Mouse (Mus musculus) midbrain, embryonic 14.5 days (tissue): ENCODE results near the gene D630003M21Rik. TPM values are rescaled to one million over a fixed set of nuclear protein-coding genes. Genes with fewer than 3 reads are reported as not detected.

Experiments
- ATAC-seq: fragments of 200-750 bp; cut with Nextera tagmentation; 2 replicates; pipeline ENCODE4 v1.8.0; 2017; ENCODE audit warnings: moderate number of reproducible peaks, moderate library complexity; ENCODE audit not compliant: low FRiP score, low TSS enrichment
- DNase-seq: peaks from one replicate; pipeline ENCODE4 v3.0.0-alpha.2; 2015
- H3K27ac ChIP-seq: fragments of 300-500 bp; sonication (generic); replicated peaks from 2 replicates; pipeline ENCODE4 v1.5.1; 2014; ENCODE audit warnings: mild to moderate bottlenecking, low read depth, low read length, moderate library complexity
- H3K27me3 ChIP-seq: fragments of 300-500 bp; sonication (generic); 2 replicates; pipeline ENCODE4 v1.6.1; 2014; ENCODE audit warnings: low read length, control low read depth, mixed read lengths; ENCODE audit not compliant: control insufficient read depth, insufficient read depth
- H3K36me3 ChIP-seq: fragments of 300-500 bp; sonication (generic); 2 replicates; pipeline ENCODE4 v1.6.1; 2014; ENCODE audit warnings: low read length, control low read depth; ENCODE audit not compliant: control insufficient read depth, insufficient read depth
- H3K4me1 ChIP-seq: fragments of 300-500 bp; sonication (generic); 2 replicates; pipeline ENCODE4 v1.6.1; 2014; ENCODE audit warnings: mild to moderate bottlenecking, antibody characterized with exemption, low read length, control low read depth; ENCODE audit not compliant: control insufficient read depth, insufficient read depth
- H3K4me2 ChIP-seq: fragments of 300-500 bp; sonication (generic); 2 replicates; pipeline ENCODE4 v1.6.1; 2014; ENCODE audit warnings: mild to moderate bottlenecking, low read length, moderate library complexity
- H3K4me3 ChIP-seq: fragments of 300-500 bp; sonication (generic); replicated peaks from 2 replicates; pipeline ENCODE4 v1.5.1; 2014; ENCODE audit warnings: low read depth, low read length
- H3K9ac ChIP-seq: fragments of 300-500 bp; sonication (generic); replicated peaks from 2 replicates; pipeline ENCODE4 v1.6.1; 2014; ENCODE audit warnings: mild to moderate bottlenecking, low read length, moderate library complexity
- H3K9me3 ChIP-seq: fragments of 300-500 bp; sonication (generic); 2 replicates; pipeline ENCODE4 v1.6.1; 2016; ENCODE audit warnings: low read length, control low read depth, mixed read lengths; ENCODE audit not compliant: control insufficient read depth
- WGBS: fragments of 180-500 bp; shearing (Covaris S2); extraction: QIAGEN DNeasy Blood & Tissue Kit; methylation state at CpG from one replicate; pipeline ENCODE4 v1.1.7; 2014; 5-methylcytosine and 5-hydroxymethylcytosine counted together
- polyA plus RNA-seq: library from polyadenylated mRNA; unstranded; fragments of >200 nt; fragmentation: Nextera tagmentation; extraction: Ambion mirVana; gene quantifications from 2 replicates; pipeline ENCODE4 v1.2.1, GENCODE M21; 2014

Gene D630003M21Rik
- polyA plus RNA-seq, 1 experiment from 2014 or later: 1.4 TPM

DNA sequence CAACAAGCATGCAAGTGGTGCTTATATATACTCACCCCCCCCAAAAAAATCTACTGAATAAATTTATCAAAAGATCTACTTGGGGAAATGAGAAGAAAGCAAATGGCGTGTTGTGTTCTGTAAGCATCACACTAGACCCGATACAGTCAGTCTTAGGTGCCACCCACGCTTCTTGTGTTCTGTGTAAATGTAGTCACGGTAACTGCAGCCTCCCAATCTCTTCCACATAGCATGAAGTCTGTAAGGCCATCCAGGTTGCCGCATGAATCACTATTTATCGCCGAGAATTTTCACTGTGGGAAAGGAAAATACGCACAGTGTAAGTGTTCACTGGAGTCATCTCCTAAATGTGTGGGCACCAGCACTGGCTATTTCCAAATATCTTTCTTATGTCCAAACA, 45.8 kb downstream of the D630003M21Rik start:
- no peak overlapping the region for H3K27ac ChIP-seq
- H3K4me1 ChIP-seq: peaks cover 14% of the 10 kb centered on the region; the same call in 1 of the 2 replicates
- DNase-seq: no peak
- H3K9ac ChIP-seq: no peak overlapping the region
- no peaks in the 10 kb centered on the region for H3K9me3 ChIP-seq
- H3K36me3 ChIP-seq: no peaks in the 10 kb centered on the region
- WGBS: 89% methylated on average over 8 of the region's 8 CpGs
- H3K27me3 ChIP-seq: no peaks in the 10 kb centered on the region
- H3K4me3 ChIP-seq: no peak overlapping the region
- no peak for ATAC-seq
- no peak overlapping the region for H3K4me2 ChIP-seq

DNA sequence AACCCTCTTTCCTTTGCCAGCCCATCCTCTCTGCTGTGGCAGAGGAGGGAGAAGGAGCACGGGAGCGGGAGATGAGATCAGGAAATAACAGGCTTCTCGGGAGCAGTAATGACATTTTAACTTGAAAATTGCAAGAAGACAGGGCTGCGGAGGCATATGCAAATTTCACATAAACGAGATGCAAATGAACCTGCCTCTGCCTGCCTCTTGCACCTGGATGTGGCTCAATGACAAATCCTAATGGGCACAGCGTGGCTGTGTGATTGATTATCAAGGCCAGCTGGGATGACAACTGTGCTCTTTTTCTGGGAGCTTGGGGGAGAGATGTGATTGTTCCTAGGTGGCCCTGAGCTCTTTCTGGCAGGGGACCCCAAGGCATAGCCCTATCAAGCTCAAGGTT, 47.1 kb downstream of the D630003M21Rik start:
- Histone ChIP-seq H3K9me3 (no peaks in the 10 kb centered on the region), H3K4me2 (no peak overlapping the region), H3K27ac (peak overlapping the region; percentile 71), H3K4me3 (no peak overlapping the region), H3K4me1 (peaks cover 21% of the 10 kb centered on the region; the same call in 1 of the 2 replicates), H3K9ac (0 out of 2 replicates have a peak overlapping the region, but pooled peaks have one; percentile 12), H3K27me3 (no peaks in the 10 kb centered on the region), H3K36me3 (no peaks in the 10 kb centered on the region)
- no peak for ATAC-seq
- 45% methylated on average over 6 of the region's 6 CpGs for WGBS
- peak; percentile 47 for DNase-seq

DNA sequence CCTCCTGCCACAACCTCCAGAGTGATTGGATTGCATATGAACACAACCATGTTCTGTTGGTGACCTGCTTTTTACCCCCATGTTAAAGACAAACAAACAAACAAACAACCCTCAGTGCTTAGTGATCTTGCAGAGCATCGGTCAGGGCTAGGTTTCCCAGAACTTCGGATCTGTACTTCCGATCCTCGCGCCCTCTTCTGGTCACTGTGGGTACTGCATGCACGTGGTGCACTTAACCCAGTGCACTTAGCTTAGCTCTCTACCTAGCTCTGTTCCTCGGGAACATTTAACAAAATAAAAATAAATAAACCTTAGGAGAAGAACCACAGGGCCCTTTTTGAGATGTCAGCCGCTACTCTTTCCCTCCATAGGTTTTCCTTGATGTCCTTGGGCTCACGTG, 48.2 kb downstream of the D630003M21Rik start:
- DNase-seq (peak; percentile 57), ATAC-seq (no peak)
- Histone ChIP-seq H3K36me3 (no peaks in the 10 kb centered on the region), H3K27me3 (no peaks in the 10 kb centered on the region), H3K9me3 (no peaks in the 10 kb centered on the region), H3K27ac (no peak overlapping the region), H3K4me1 (peaks cover 17% of the 10 kb centered on the region; the same call in 1 of the 2 replicates), H3K4me3 (no peak overlapping the region), H3K4me2 (no peak overlapping the region), H3K9ac (no peak overlapping the region)
- 41% methylated on average over 9 of the region's 9 CpGs for WGBS

DNA sequence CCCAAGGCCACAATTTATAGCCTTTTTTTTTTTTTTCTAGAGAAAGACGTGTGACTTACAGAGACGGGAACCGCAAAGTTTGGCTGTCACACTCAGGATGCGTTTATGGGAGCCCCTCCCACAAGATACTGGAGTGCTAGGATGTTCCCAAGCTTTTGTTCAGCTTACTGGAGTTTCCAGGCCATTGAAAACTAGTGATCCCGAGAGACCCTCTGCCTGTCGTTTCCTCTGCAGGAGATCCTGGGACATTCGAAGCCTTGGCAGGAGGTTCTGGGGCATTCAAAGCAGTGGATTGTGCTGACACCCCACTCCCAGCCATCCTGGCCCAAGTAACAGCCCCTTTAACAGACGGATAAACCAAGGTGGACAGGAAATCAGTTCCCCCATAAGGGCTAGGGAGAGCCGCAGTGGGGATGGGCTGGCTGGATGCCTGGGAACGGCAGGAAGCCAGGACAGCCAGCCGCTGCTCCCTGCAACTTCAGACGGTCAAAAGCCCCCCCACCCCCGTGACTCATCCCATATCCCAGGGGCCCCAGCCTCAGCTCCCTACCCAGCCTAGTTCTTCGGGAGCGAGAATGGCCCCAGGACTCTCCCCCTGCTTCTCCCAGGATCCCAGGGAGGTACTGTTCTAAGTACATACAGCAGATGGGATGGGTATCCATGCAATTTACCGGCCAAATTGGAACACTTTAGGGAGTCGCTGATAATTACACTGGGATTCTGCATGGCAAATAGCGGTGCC, 49.5 kb downstream of the D630003M21Rik start:
- peaks cover 17% of the 10 kb centered on the region; the same call in 1 of the 2 replicates for H3K4me1 ChIP-seq
- H3K27ac ChIP-seq: no peak overlapping the region
- 17% methylated on average over 18 of the region's 18 CpGs for WGBS
- H3K36me3 ChIP-seq: no peaks in the 10 kb centered on the region
- H3K4me2 ChIP-seq: peak overlapping the region; percentile 45
- H3K27me3 ChIP-seq: no peaks in the 10 kb centered on the region
- ATAC-seq: peak; percentile 24; the same call in 1 of the 2 replicates
- DNase-seq: peak; percentile 31
- no peaks in the 10 kb centered on the region for H3K9me3 ChIP-seq
- peak overlapping the region; percentile 17; the same call in 1 of the 2 replicates for H3K4me3 ChIP-seq
- no peak overlapping the region for H3K9ac ChIP-seq

DNA sequence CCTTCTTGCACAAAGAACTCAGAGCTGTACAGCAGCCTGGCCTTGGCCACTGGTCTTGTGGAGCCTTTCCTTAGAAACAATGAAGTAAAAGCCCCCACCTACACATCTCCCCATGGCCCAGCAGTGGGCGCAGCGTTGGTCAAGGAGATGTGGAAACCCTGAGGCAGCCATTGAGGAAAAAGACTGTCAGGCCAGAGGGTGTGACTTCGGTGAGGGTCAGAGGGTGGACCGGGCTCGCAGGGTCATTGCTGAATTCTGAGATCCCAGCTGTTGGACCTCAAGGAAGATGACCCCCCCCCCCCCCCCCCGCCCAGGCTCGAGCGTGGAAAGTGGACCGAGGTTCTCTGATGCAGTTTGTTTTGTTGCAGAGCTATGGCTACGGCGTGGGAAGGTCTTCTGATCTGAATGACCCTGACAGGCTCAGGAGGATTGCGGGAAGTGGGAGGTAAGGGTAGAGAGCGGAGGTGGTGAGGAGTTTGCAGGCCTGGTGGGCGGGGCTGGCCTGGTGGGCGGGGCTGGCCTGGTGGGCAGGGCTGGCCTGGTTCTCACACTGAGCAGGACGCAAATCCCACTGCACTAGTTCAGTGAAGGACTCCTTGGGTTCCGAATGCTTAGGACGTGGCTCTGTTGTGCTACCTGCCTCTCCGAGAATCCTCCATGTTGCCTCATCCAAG, 50.2 kb downstream of the D630003M21Rik start:
- peak; percentile 60 for DNase-seq
- WGBS: 7% methylated on average over 19 of the region's 19 CpGs
- Histone ChIP-seq H3K36me3 (no peaks in the 10 kb centered on the region), H3K27me3 (no peaks in the 10 kb centered on the region), H3K4me2 (peak overlapping the region; percentile 45), H3K27ac (no peak overlapping the region), H3K9me3 (no peaks in the 10 kb centered on the region), H3K4me3 (peak overlapping the region; percentile 17; the same call in 1 of the 2 replicates), H3K4me1 (peaks cover 17% of the 10 kb centered on the region; the same call in 1 of the 2 replicates), H3K9ac (no peak overlapping the region)
- ATAC-seq: peak; percentile 62; the same call in 1 of the 2 replicates

DNA sequence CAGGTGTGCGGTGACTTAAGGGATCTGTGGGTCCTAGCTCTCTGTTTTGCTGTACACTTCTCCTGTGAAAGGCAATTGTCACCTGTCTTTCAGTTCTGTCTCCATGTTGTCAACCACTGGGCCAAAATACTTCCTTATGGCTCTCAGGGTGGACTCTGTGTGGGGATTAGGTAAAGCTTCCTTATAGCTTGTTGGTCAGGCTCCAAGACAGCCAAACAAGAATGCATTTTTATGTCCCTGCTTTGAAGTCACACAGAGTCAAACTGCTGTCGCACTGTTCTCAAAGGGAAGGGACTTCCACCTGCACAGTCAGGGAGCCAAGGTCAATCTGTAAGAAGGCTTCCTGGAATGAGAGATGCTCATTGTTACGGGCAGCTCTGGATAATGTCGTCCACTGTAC, 50.9 kb downstream of the D630003M21Rik start:
- Histone ChIP-seq H3K27ac (peak overlapping the region; percentile 16; the same call in 1 of the 2 replicates), H3K4me3 (no peak overlapping the region), H3K9me3 (no peaks in the 10 kb centered on the region), H3K4me2 (no peak overlapping the region), H3K4me1 (peaks cover 17% of the 10 kb centered on the region; the same call in 1 of the 2 replicates), H3K27me3 (no peaks in the 10 kb centered on the region), H3K9ac (no peak overlapping the region), H3K36me3 (no peaks in the 10 kb centered on the region)
- 69% methylated on average over 4 of the region's 4 CpGs for WGBS
- no peak for DNase-seq
- no peak for ATAC-seq

DNA sequence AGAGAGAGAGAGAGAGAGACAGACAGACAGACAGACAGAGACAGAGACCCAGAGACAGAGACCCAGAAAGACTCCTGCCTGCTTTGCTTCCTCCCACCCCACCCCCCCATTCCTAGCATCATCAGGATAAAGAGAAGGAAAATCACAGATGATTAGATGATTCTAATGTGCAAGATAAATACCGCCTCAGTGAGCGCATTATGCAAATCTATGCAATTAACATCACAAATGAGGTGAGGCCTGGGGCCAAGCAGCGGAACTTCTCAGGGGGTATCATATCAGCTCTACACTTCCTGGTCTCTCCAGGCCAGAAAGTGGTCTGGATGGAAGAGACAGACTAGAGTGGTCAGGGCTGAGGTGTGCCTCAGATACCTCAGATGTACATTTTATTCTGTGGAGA, 51.4 kb downstream of the D630003M21Rik start:
- H3K4me3 ChIP-seq: no peak overlapping the region
- H3K9me3 ChIP-seq: no peaks in the 10 kb centered on the region
- peak overlapping the region; percentile 16; the same call in 1 of the 2 replicates for H3K27ac ChIP-seq
- H3K36me3 ChIP-seq: no peaks in the 10 kb centered on the region
- ATAC-seq: no peak
- DNase-seq: peak; percentile 68
- 26% methylated on average over 3 of the region's 3 CpGs for WGBS
- H3K9ac ChIP-seq: no peak overlapping the region
- peaks cover 17% of the 10 kb centered on the region; the same call in 1 of the 2 replicates for H3K4me1 ChIP-seq
- H3K4me2 ChIP-seq: no peak overlapping the region
- H3K27me3 ChIP-seq: no peaks in the 10 kb centered on the region

DNA sequence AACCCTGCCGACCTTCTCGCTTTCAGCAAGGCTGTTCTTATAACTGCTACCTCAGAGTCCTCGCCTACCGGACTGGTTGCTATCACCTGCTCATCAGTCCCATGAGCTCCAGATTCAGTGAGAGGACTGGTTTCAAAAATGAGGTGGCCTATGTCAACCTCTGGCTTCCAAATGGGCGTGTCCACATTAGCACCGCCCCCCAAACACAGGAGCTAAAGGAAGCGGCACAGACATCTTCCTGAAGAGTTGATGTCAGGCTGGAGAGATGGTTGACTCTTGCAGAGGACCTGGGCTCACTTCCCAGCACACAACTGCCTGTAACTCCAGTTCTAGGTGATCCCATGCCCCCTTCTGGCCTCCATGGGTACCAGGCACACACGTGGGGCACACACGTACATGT, 52.3 kb downstream of the D630003M21Rik start:
- H3K4me3 ChIP-seq: no peak overlapping the region
- no peaks in the 10 kb centered on the region for H3K36me3 ChIP-seq
- ATAC-seq (no peak), DNase-seq (no peak)
- WGBS: 95% methylated on average over 9 of the region's 9 CpGs
- no peaks in the 10 kb centered on the region for H3K9me3 ChIP-seq
- peaks cover 17% of the 10 kb centered on the region; the same call in 1 of the 2 replicates for H3K4me1 ChIP-seq
- no peak overlapping the region; the same call in 1 of the 2 replicates for H3K27ac ChIP-seq
- no peaks in the 10 kb centered on the region for H3K27me3 ChIP-seq
- H3K4me2 ChIP-seq: no peak overlapping the region
- H3K9ac ChIP-seq: no peak overlapping the region
